Mouse (Mus musculus) stomach, postnatal 0 days (tissue): ENCODE measurements around the gene Ifitm10. TPM values are rescaled to one million over a fixed set of nuclear protein-coding genes. Genes with fewer than 3 reads are reported as not detected.

Experiments
- ATAC-seq: fragments of 200-750 bp; cut with Nextera tagmentation; 2 replicates; pipeline ENCODE4 v1.8.0; 2017; ENCODE audit not compliant: low FRiP score, low TSS enrichment
- DNase-seq: peaks from one replicate; pipeline ENCODE4 v3.0.0-alpha.2; 2016; ENCODE audit warnings: low spot score
- H3K27ac ChIP-seq: fragments of 300-500 bp; sonication (generic); replicated peaks from 2 replicates; pipeline ENCODE4 v1.5.1; 2014; ENCODE audit warnings: mild to moderate bottlenecking, control low read depth
- H3K27me3 ChIP-seq: fragments of 300-500 bp; sonication (generic); 2 replicates; pipeline ENCODE4 v1.6.1; 2014; ENCODE audit warnings: low read length; ENCODE audit not compliant: control insufficient read depth, insufficient read depth
- H3K36me3 ChIP-seq: fragments of 300-500 bp; sonication (generic); 2 replicates; pipeline ENCODE4 v1.6.1; 2014; ENCODE audit warnings: low read length, mixed read lengths; ENCODE audit not compliant: control insufficient read depth, insufficient read depth
- H3K4me1 ChIP-seq: fragments of 300-500 bp; sonication (generic); replicated peaks from 2 replicates; pipeline ENCODE4 v1.6.1; 2014; ENCODE audit warnings: antibody characterized with exemption; ENCODE audit not compliant: control insufficient read depth, insufficient read depth
- H3K4me2 ChIP-seq: fragments of 300-500 bp; sonication (generic); replicated peaks from 2 replicates; pipeline ENCODE4 v1.6.1; 2014; ENCODE audit warnings: low read depth, mild to moderate bottlenecking, control low read depth, moderate library complexity
- H3K4me3 ChIP-seq: fragments of 300-500 bp; sonication (generic); 2 replicates; pipeline ENCODE4 v1.5.1; 2014; ENCODE audit warnings: low read depth, low read length, control low read depth
- H3K9ac ChIP-seq: fragments of 300-500 bp; sonication (generic); 2 replicates; pipeline ENCODE4 v1.6.1; 2014; ENCODE audit warnings: mild to moderate bottlenecking, low read length, control low read depth, mixed read lengths
- H3K9me3 ChIP-seq: fragments of 300-500 bp; sonication (generic); 2 replicates; pipeline ENCODE4 v1.6.1; 2016; ENCODE audit warnings: low read length; ENCODE audit not compliant: control insufficient read depth
- CTCF ChIP-seq: IDR thresholded peaks from 2 replicates; pipeline ENCODE4 v1.5.1; 2016; ENCODE audit warnings: antibody characterized with exemption, low read depth, mild to moderate bottlenecking, moderate library complexity
- EP300 ChIP-seq: optimal IDR thresholded peaks from 2 replicates; pipeline ENCODE3; 2016; ENCODE audit warnings: antibody characterized with exemption
- WGBS: fragments of 180-500 bp; shearing (Covaris S2); extraction: QIAGEN DNeasy Blood & Tissue Kit; methylation state at CpG from one replicate; pipeline ENCODE4 v1.1.7; 2014; 5-methylcytosine and 5-hydroxymethylcytosine counted together
- polyA plus RNA-seq: library from polyadenylated mRNA; unstranded; fragments of >200 nt; fragmentation: Nextera tagmentation; extraction: Ambion mirVana; gene quantifications from 2 replicates; pipeline ENCODE4 v1.2.1, GENCODE M21; 2015

Gene Ifitm10
- polyA plus RNA-seq, 1 experiment from 2014 or later: 9.9 TPM

- DNase-seq: no peak
- TF ChIP-seq EP300 (no peak), CTCF (no peak)
- Histone ChIP-seq H3K27me3 (no peaks in the 10 kb centered on the region), H3K4me1 (no peaks in the 10 kb centered on the region), H3K27ac (no peak overlapping the region), H3K9ac (no peak overlapping the region), H3K36me3 (peaks cover 2% of the 10 kb centered on the region), H3K4me2 (peak overlapping the region; percentile 73; the same call in 1 of the 2 replicates), H3K4me3 (no peak overlapping the region), H3K9me3 (no peaks in the 10 kb centered on the region)
- 85% methylated on average over 18 of the region's 18 CpGs for WGBS
- ATAC-seq: no peak
Measured at GRCm38 (mm10) chr7:142370937-142371336, 2.6 kb downstream of the Ifitm10 start.

GRCm38 (mm10) chr7:142369820-142370219 lies 3.7 kb downstream of the Ifitm10 start:
- no peaks in the 10 kb centered on the region for H3K27me3 ChIP-seq

GRCm38 (mm10) chr7:142368856-142369255 lies 4.7 kb downstream of the Ifitm10 start:
- no peak overlapping the region for H3K9ac ChIP-seq
- H3K36me3 ChIP-seq: no peaks in the 10 kb centered on the region
- no peaks in the 10 kb centered on the region for H3K27me3 ChIP-seq
- H3K4me3 ChIP-seq: no peak overlapping the region
- ATAC-seq (no peak), DNase-seq (no peak)
- 78% methylated on average over 2 of the region's 2 CpGs for WGBS
- H3K4me2 ChIP-seq: no peak overlapping the region
- H3K9me3 ChIP-seq: no peaks in the 10 kb centered on the region
- TF ChIP-seq EP300 (no peak), CTCF (no peak)
- no peak overlapping the region for H3K27ac ChIP-seq
- H3K4me1 ChIP-seq: no peaks in the 10 kb centered on the region

More at GRCm38 (mm10) chr7:142369820-142370219, 3.7 kb downstream of the Ifitm10 start:
- WGBS: 55% methylated on average over 6 of the region's 6 CpGs
- no peak for TF ChIP-seq EP300
- no peak for TF ChIP-seq CTCF
- H3K27ac ChIP-seq: no peak overlapping the region
- no peak overlapping the region for H3K9ac ChIP-seq
- no peaks in the 10 kb centered on the region for H3K36me3 ChIP-seq
- no peak overlapping the region for H3K4me3 ChIP-seq
- no peak overlapping the region for H3K4me2 ChIP-seq
- ATAC-seq: no peak
- no peaks in the 10 kb centered on the region for H3K9me3 ChIP-seq
- DNase-seq: no peak
- no peaks in the 10 kb centered on the region for H3K4me1 ChIP-seq

GRCm38 (mm10) chr7:142363107-142363506 lies 10.4 kb downstream of the Ifitm10 start:
- no peak overlapping the region for H3K4me2 ChIP-seq
- H3K27me3 ChIP-seq: no peaks in the 10 kb centered on the region
- no peak overlapping the region for H3K9ac ChIP-seq
- H3K9me3 ChIP-seq: no peaks in the 10 kb centered on the region
- TF ChIP-seq CTCF (no peak), EP300 (no peak)
- WGBS: 70% methylated on average over 4 of the region's 4 CpGs
- ATAC-seq (peak; percentile 55; the same call in 1 of the 2 replicates), DNase-seq (no peak)
- no peaks in the 10 kb centered on the region for H3K4me1 ChIP-seq
- H3K36me3 ChIP-seq: no peaks in the 10 kb centered on the region
- H3K4me3 ChIP-seq: no peak overlapping the region
- H3K27ac ChIP-seq: no peak overlapping the region

- Histone ChIP-seq H3K9me3 (no peaks in the 10 kb centered on the region), H3K27ac (no peak overlapping the region), H3K27me3 (no peaks in the 10 kb centered on the region), H3K4me3 (no peak overlapping the region), H3K36me3 (no peaks in the 10 kb centered on the region), H3K4me1 (no peaks in the 10 kb centered on the region), H3K4me2 (no peak overlapping the region), H3K9ac (no peak overlapping the region)
- TF ChIP-seq EP300 (no peak), CTCF (peak; percentile 60)
- DNase-seq: no peak
- ATAC-seq: no peak
Measured at GRCm38 (mm10) chr7:142360743-142361142, 12.8 kb downstream of the Ifitm10 start.

GRCm38 (mm10) chr7:142359129-142359528 lies 14.4 kb downstream of the Ifitm10 start:
- Histone ChIP-seq H3K9me3 (no peaks in the 10 kb centered on the region), H3K27me3 (no peaks in the 10 kb centered on the region), H3K9ac (no peak overlapping the region), H3K27ac (no peak overlapping the region), H3K36me3 (no peaks in the 10 kb centered on the region), H3K4me3 (no peak overlapping the region), H3K4me2 (no peak overlapping the region), H3K4me1 (no peaks in the 10 kb centered on the region)
- TF ChIP-seq CTCF (no peak), EP300 (no peak)
- DNase-seq (no peak), ATAC-seq (no peak; the same call in 1 of the 2 replicates)
- 63% methylated on average over 8 of the region's 8 CpGs for WGBS
